Mouse (Mus musculus) embryonic facial prominence, embryonic 11.5 days (tissue): ENCODE measurements around the gene Slc24a3. TPM values are rescaled to one million over a fixed set of nuclear protein-coding genes. Genes with fewer than 3 reads are reported as not detected.

ENCODE experiments used
- ATAC-seq: fragments of 200-750 bp; cut with Nextera tagmentation; replicated peaks from 2 replicates; pipeline ENCODE4 v1.8.0; 2017; ENCODE audit warnings: low read depth; ENCODE audit not compliant: insufficient number of reproducible peaks, low FRiP score, low TSS enrichment
- DNase-seq: peaks from one replicate; pipeline ENCODE4 v3.0.0-alpha.2; 2015; ENCODE audit warnings: low spot score
- H3K27ac ChIP-seq: fragments of 300-500 bp; sonication (generic); replicated peaks from 2 replicates; pipeline ENCODE4 v1.5.1; 2014; ENCODE audit warnings: mild to moderate bottlenecking, low read depth, low read length, control low read depth
- H3K27me3 ChIP-seq: fragments of 300-500 bp; sonication (generic); 2 replicates; pipeline ENCODE4 v1.6.1; 2014; ENCODE audit warnings: mild to moderate bottlenecking, low read length, moderate library complexity, mixed read lengths; ENCODE audit not compliant: control insufficient read depth, insufficient read depth
- H3K36me3 ChIP-seq: fragments of 300-500 bp; sonication (generic); replicated peaks from 2 replicates; pipeline ENCODE4 v1.6.1; 2014; ENCODE audit warnings: low read depth, mild to moderate bottlenecking, low read length, moderate library complexity, mixed read lengths; ENCODE audit not compliant: control insufficient read depth, insufficient read depth
- H3K4me1 ChIP-seq: fragments of 300-500 bp; sonication (generic); 2 replicates; pipeline ENCODE4 v1.6.1; 2014; ENCODE audit warnings: low read length, mixed read lengths; ENCODE audit not compliant: control insufficient read depth, insufficient read depth
- H3K4me2 ChIP-seq: fragments of 300-500 bp; sonication (generic); 2 replicates; pipeline ENCODE4 v1.6.1; 2014; ENCODE audit warnings: low read depth, mild to moderate bottlenecking, control low read depth, low read length, moderate library complexity
- H3K4me3 ChIP-seq: fragments of 300-500 bp; sonication (generic); 2 replicates; pipeline ENCODE4 v1.5.1; 2014; ENCODE audit warnings: low read depth, low read length, control low read depth
- H3K9ac ChIP-seq: fragments of 300-500 bp; sonication (generic); replicated peaks from 2 replicates; pipeline ENCODE4 v1.6.1; 2014; ENCODE audit warnings: mild to moderate bottlenecking, control low read depth, low read length
- H3K9me3 ChIP-seq: fragments of 300-500 bp; sonication (generic); replicated peaks from 2 replicates; pipeline ENCODE4 v1.6.1; 2016; ENCODE audit warnings: mild to moderate bottlenecking, low read length, inconsistent platforms, mixed read lengths; ENCODE audit not compliant: control insufficient read depth
- WGBS: fragments of 180-500 bp; shearing (Covaris S2); extraction: QIAGEN DNeasy Blood & Tissue Kit; methylation state at CpG from one replicate; pipeline ENCODE4 v1.1.7; 2014; 5-methylcytosine and 5-hydroxymethylcytosine counted together
- polyA plus RNA-seq: library from polyadenylated mRNA; unstranded; fragments of >200 nt; fragmentation: Nextera tagmentation; extraction: Ambion mirVana; gene quantifications from 2 replicates; pipeline ENCODE4 v1.2.1, GENCODE M21; 2014

Gene Slc24a3
- polyA plus RNA-seq, 1 experiment from 2014 or later, result 0.67 TPM

GRCm38 (mm10) chr2:145172978-145173655 is 5.6 kb downstream of the Slc24a3 start:
- DNase-seq, result no peak
- Histone ChIP-seq H3K9ac (no peak overlapping the region), H3K27me3 (no peaks in the 10 kb centered on the region; the same call in 1 of the 2 replicates), H3K4me1 (no peaks in the 10 kb centered on the region), H3K27ac (no peak overlapping the region), H3K9me3 (no peaks in the 10 kb centered on the region), H3K4me2 (no peak overlapping the region), H3K4me3 (no peak overlapping the region), H3K36me3 (no peaks in the 10 kb centered on the region)
- ATAC-seq, result no peak
- WGBS, result 83% methylated on average over 4 of the region's 4 CpGs

GRCm38 (mm10) chr2:145175036-145175435 is 7.5 kb downstream of the Slc24a3 start:
- Histone ChIP-seq H3K9me3 (no peaks in the 10 kb centered on the region), H3K9ac (no peak overlapping the region), H3K4me3 (no peak overlapping the region), H3K4me1 (no peaks in the 10 kb centered on the region), H3K27me3 (no peaks in the 10 kb centered on the region), H3K4me2 (no peak overlapping the region), H3K36me3 (no peaks in the 10 kb centered on the region), H3K27ac (no peak overlapping the region)
- ATAC-seq, result no peak
- WGBS, result 88% methylated on average over 7 of the region's 7 CpGs
- DNase-seq, result no peak

- Histone ChIP-seq H3K27ac (no peak overlapping the region), H3K9me3 (no peaks in the 10 kb centered on the region), H3K4me2 (no peak overlapping the region), H3K4me1 (no peaks in the 10 kb centered on the region), H3K27me3 (no peaks in the 10 kb centered on the region), H3K4me3 (no peak overlapping the region), H3K9ac (no peak overlapping the region), H3K36me3 (no peaks in the 10 kb centered on the region)
- WGBS, result 72% methylated on average over 8 of the region's 8 CpGs
- ATAC-seq (no peak), DNase-seq (no peak)
These were observed 14.9 kb downstream of the Slc24a3 start for GRCm38 (mm10) chr2:145182410-145182809.

- H3K36me3 ChIP-seq, result no peaks in the 10 kb centered on the region
- DNase-seq (no peak), ATAC-seq (no peak)
- H3K4me1 ChIP-seq, result no peaks in the 10 kb centered on the region
- H3K27ac ChIP-seq, result no peak overlapping the region
- H3K27me3 ChIP-seq, result no peaks in the 10 kb centered on the region
- 74% methylated on average over 2 of the region's 2 CpGs for WGBS
- H3K4me3 ChIP-seq, result no peak overlapping the region
- H3K9ac ChIP-seq, result no peak overlapping the region
- H3K4me2 ChIP-seq, result no peak overlapping the region
- H3K9me3 ChIP-seq, result no peaks in the 10 kb centered on the region
These were observed 21.3 kb downstream of the Slc24a3 start for GRCm38 (mm10) chr2:145188828-145189227.

- ATAC-seq (no peak), DNase-seq (no peak)
- no peak overlapping the region for H3K27ac ChIP-seq
- H3K4me3 ChIP-seq, result no peak overlapping the region
- no peak overlapping the region for H3K4me2 ChIP-seq
- no peaks in the 10 kb centered on the region for H3K36me3 ChIP-seq
- no peak overlapping the region for H3K9ac ChIP-seq
- 70% methylated on average over 3 of the region's 3 CpGs for WGBS
- H3K9me3 ChIP-seq, result no peaks in the 10 kb centered on the region
- no peaks in the 10 kb centered on the region for H3K4me1 ChIP-seq
- H3K27me3 ChIP-seq, result no peaks in the 10 kb centered on the region
These were observed 28.5 kb downstream of the Slc24a3 start for GRCm38 (mm10) chr2:145196043-145196442.

- no peak overlapping the region for H3K4me3 ChIP-seq
- H3K27ac ChIP-seq, result no peak overlapping the region
- no peaks in the 10 kb centered on the region for H3K36me3 ChIP-seq
- no peak overlapping the region for H3K9ac ChIP-seq
- H3K4me1 ChIP-seq, result no peaks in the 10 kb centered on the region
- H3K9me3 ChIP-seq, result no peaks in the 10 kb centered on the region
- ATAC-seq (no peak), DNase-seq (no peak)
- no peaks in the 10 kb centered on the region for H3K27me3 ChIP-seq
- WGBS, result 93% methylated on average over 7 of the region's 7 CpGs
- H3K4me2 ChIP-seq, result no peak overlapping the region
These were observed 29.0 kb downstream of the Slc24a3 start for GRCm38 (mm10) chr2:145196501-145197042.

GRCm38 (mm10) chr2:145197076-145197475 is 29.5 kb downstream of the Slc24a3 start:
- Histone ChIP-seq H3K4me3 (no peak overlapping the region), H3K36me3 (no peaks in the 10 kb centered on the region), H3K4me1 (no peaks in the 10 kb centered on the region), H3K27me3 (no peaks in the 10 kb centered on the region), H3K9me3 (no peaks in the 10 kb centered on the region), H3K27ac (no peak overlapping the region), H3K4me2 (no peak overlapping the region), H3K9ac (no peak overlapping the region)
- 81% methylated on average over 4 of the region's 4 CpGs for WGBS
- DNase-seq, result no peak
- no peak for ATAC-seq

- Histone ChIP-seq H3K4me3 (no peak overlapping the region), H3K9me3 (no peaks in the 10 kb centered on the region), H3K4me2 (no peak overlapping the region), H3K4me1 (no peaks in the 10 kb centered on the region), H3K9ac (no peak overlapping the region), H3K36me3 (no peaks in the 10 kb centered on the region), H3K27ac (no peak overlapping the region), H3K27me3 (no peaks in the 10 kb centered on the region)
- 95% methylated on average over 11 of the region's 11 CpGs for WGBS
- no peak for ATAC-seq
- no peak for DNase-seq
These were observed 46.0 kb downstream of the Slc24a3 start for GRCm38 (mm10) chr2:145213587-145213986.
